Mouse (Mus musculus) left cerebral cortex, adult 18-20 months (tissue): ENCODE results near the gene Slc10a4. TPM values are rescaled to one million over a fixed set of nuclear protein-coding genes. Genes with fewer than 3 reads are reported as not detected.
"Not testable (repeated sequence)": the region's sequence is repeated elsewhere in the genome, so short reads cannot be mapped to it uniquely, and the experiment has no call there.

Experiments
- DNase-seq, 2 experiments: peaks; one replicate each; pipeline ENCODE4 v3.0.0; 2021 to 2022; ENCODE audit warnings: low spot score in 2 of 2, mixed read lengths in 1 of 2
- total RNA-seq, 2 experiments: library from RNA; stranded (reverse); gene quantifications; 2 replicates each; pipeline ENCODE4 v1.2.3; 2021

Slc10a4 gene
- total RNA-seq, 2 experiments from 2014 or later = 1.5 to 1.8 TPM

- DNase-seq = not testable (repeated sequence)
Observed at GRCm38 (mm10) chr5:73013611-73014287, 7.1 kb downstream of the Slc10a4 start.

GRCm38 (mm10) chr5:73014745-73015144, 8.1 kb downstream of the Slc10a4 start:
- DNase-seq = no peak

- DNase-seq = no peak
Observed at GRCm38 (mm10) chr5:73023801-73024200, 17.1 kb downstream of the Slc10a4 start.

GRCm38 (mm10) chr5:73028646-73029045, 22.0 kb downstream of the Slc10a4 start:
- DNase-seq = no peak

GRCm38 (mm10) chr5:73032481-73032880, 25.8 kb downstream of the Slc10a4 start:
- DNase-seq = no peak

GRCm38 (mm10) chr5:73044055-73044454, 37.4 kb downstream of the Slc10a4 start:
- no peak for DNase-seq

GRCm38 (mm10) chr5:73047651-73048245, 41.1 kb downstream of the Slc10a4 start:
- no peak for DNase-seq

GRCm38 (mm10) chr5:73053933-73054332, 47.2 kb downstream of the Slc10a4 start:
- no peak for DNase-seq

- DNase-seq = no peak
Observed at GRCm38 (mm10) chr5:73056457-73056856, 49.8 kb downstream of the Slc10a4 start.

GRCm38 (mm10) chr5:73056937-73057336, 50.3 kb downstream of the Slc10a4 start:
- no peak for DNase-seq

GRCm38 (mm10) chr5:73061506-73062155, 54.9 kb downstream of the Slc10a4 start:
- no peak for DNase-seq

Other genes with a start within 250 kb of the Slc10a4 start
- 1 to 10 TPM; 2.4 to 3.0 TPM for gene Tec, start 138.4 kb upstream of the Slc10a4 start, total RNA-seq
- 10 to 100 TPM; 21.9 to 25.3 TPM for gene Slain2, start 92.6 kb upstream of the Slc10a4 start, total RNA-seq
- not detected for gene Gm10135, start 32.2 kb upstream of the Slc10a4 start, total RNA-seq
- gene Fryl, start 249.7 kb downstream of the Slc10a4 start, total RNA-seq = 10 to 100 TPM; 54.2 to 57.5 TPM